Mouse (Mus musculus): ENCODE measurements around the gene Gm17677. TPM values are rescaled to one million over a fixed set of nuclear protein-coding genes. Genes with fewer than 3 reads are reported as not detected.

The Gm17677 gene
- not detected for polyA plus RNA-seq (2012; fragmentation: generic; extraction: Trizol)

DNA sequence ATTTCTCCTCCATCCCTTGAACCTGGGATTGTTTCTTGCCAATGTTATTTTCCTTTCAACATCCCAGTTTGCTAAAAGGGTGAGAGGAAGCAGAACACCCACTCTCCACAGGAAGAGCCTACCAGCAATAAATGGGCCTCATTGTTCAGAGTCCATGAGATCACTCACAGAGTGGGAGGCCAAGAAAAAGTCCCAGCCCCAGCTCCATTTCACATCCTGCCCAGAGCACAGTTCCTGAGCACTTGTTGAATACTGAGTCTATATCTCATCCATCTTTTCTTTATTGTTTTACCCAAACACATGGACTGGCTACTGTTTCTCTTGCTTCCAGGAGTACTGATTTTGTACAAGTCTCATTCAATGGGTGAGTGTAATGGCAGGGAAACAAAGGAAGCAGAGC lies at the start of gene Gm17677:
Gm17677 (plus strand) TSS at position 301 of the 400 bp plus-strand sequence.

GRCm38 (mm10) chr9:35778009-35778408 lies 37.2 kb downstream of the Gm17677 start, which contains the start of gene Gm17727:
TSS of gene Gm17727 (minus strand) at chr9:35778109.

DNA sequence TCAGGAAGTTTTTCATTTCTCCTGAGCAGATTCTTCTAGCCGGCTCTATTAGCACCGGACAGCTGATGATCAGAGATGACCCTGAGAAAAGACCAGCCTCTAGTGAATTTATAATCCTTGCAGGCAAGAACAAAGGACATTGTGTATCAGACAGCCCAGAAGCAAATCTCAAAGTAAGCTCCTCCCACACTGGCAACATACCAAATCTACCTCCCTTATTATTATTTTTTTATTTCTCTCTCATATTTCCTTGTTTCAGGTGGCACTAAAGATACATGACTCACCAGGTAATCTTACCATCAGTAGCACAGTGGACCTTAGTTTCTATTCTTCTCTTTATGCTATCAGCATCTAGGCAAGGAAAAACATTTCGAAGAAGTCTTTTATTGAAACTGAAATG lies 49.2 kb downstream of the Gm17677 start, which contains the start of the genes Gm27235 and D730048I06Rik:
Gm27235 (minus strand) TSS at position 101 of the 400 bp plus-strand sequence.
D730048I06Rik (minus strand) TSS at position 112 of the 400 bp plus-strand sequence.

Other genes starting within 250 kb of the Gm17677 start
- gene Gm1113, start 222.8 kb upstream of the Gm17677 start, polyA plus RNA-seq (2012; fragmentation: generic; extraction: Trizol) = not detected
- not detected for gene Ddx25, start 182.5 kb upstream of the Gm17677 start, polyA plus RNA-seq (2012; fragmentation: generic; extraction: Trizol)
- gene Pus3, start 182.5 kb upstream of the Gm17677 start, polyA plus RNA-seq (2012; fragmentation: generic; extraction: Trizol) = 1 to 10 TPM in 1 of 2 experiments, under 1 TPM in 1; 0.25 to 2.1 TPM
- under 1 TPM; 0.08 to 0.25 TPM for gene Pate2, start 170.8 kb upstream of the Gm17677 start, polyA plus RNA-seq (2012; fragmentation: generic; extraction: Trizol)
- gene Hyls1, start 170.7 kb upstream of the Gm17677 start, polyA plus RNA-seq (2012; fragmentation: generic; extraction: Trizol) = 1 to 10 TPM in 1 of 2 experiments, under 1 TPM in 1; 0.46 to 5.7 TPM
- gene Pate4, start 129.1 kb upstream of the Gm17677 start, polyA plus RNA-seq (2012; fragmentation: generic; extraction: Trizol) = not detected
- not detected for gene Pate3, start 92.8 kb upstream of the Gm17677 start, polyA plus RNA-seq (2012; fragmentation: generic; extraction: Trizol)
- gene Pate1, start 53.7 kb upstream of the Gm17677 start, polyA plus RNA-seq (2012; fragmentation: generic; extraction: Trizol) = not detected
- gene Gm17727, start 37.1 kb downstream of the Gm17677 start, polyA plus RNA-seq (2012; fragmentation: generic; extraction: Trizol) = not detected
- not detected for gene Gm27235, start 49.1 kb downstream of the Gm17677 start, polyA plus RNA-seq (2012; fragmentation: generic; extraction: Trizol)
- gene D730048I06Rik, start 49.1 kb downstream of the Gm17677 start, polyA plus RNA-seq (2012; fragmentation: generic; extraction: Trizol) = not detected
- gene 9230110F15Rik, start 103.1 kb downstream of the Gm17677 start, polyA plus RNA-seq (2012; fragmentation: generic; extraction: Trizol) = not detected
- gene 9230113P08Rik, start 167.4 kb downstream of the Gm17677 start, polyA plus RNA-seq (2012; fragmentation: generic; extraction: Trizol) = not detected

All from C3H10T1/2 (cell line).